Mouse (Mus musculus) erythroblast, embryonic 14.5 days (primary cell): ENCODE results near the gene Masp2.

Experiments used
- GATA1 ChIP-seq: IDR thresholded peaks from 2 replicates; pipeline ENCODE4 v1.6.1; 2012; ENCODE audit warnings: low read length, inconsistent platforms, mixed read lengths
- TAL1 ChIP-seq: IDR thresholded peaks from 3 replicates; pipeline ENCODE4 v1.6.1; 2012; ENCODE audit warnings: low read length, inconsistent platforms, mixed read lengths

DNA sequence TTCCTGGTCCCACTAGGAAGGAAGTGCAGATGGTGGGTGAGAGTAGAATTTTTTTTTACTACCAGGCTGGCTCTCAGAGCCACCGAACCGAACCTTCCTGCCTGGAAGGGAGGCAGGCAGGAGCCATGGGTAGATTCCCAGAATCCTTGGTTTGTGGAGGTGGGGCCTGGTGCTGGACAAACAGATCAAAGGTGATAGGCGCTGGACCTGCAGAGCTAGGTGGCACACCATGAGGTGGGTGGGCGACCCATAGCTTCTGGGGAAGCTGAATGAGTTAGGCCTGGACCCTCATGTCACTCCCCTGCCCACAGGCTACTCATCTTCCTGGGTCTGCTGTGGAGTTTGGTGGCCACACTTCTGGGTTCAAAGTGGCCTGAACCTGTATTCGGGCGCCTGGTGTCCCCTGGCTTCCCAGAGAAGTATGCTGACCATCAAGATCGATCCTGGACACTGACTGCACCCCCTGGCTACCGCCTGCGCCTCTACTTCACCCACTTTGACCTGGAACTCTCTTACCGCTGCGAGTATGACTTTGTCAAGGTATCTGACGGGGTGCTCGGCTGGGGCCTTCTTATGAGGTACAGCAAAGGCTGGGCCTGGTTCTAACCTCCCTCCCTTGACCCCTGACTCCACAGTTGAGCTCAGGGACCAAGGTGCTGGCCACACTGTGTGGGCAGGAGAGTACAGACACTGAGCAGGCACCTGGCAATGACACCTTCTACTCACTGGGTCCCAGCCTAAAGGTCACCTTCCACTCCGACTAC is at the start of gene Masp2:
- TF ChIP-seq TAL1, result no peak
- no peak for TF ChIP-seq GATA1
